Comparison of ENCODE assay signal across 1 mouse cellular context in the genomic region with DNA sequence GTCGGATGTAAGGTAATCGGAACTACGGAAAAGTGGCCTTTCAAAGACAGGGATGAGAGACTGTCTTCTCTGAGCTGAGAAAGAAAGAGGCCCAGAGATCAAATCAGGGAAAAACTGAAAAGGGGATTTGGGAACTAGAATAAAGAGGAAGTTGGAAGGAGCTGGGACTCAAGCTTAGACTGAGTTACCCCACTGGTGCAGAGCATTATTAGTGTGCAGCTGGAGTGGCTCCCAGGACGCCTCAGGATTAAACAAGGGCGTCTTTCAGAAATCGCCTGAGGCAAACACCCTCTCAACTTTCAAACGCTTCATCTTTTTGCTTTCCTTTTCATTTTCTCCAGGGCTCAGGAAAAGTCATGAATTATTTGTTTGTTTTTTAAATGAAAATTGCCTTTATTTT.
A peak's percentile ranks its signal among the peaks of the same experiment; 100 is the strongest.
TF ChIP-seq lines count a peak whose summit lies in the region.

No protein-coding gene starts in this region.

TF ChIP-seq in MEL, 35 proteins besides CTCF, POLR2A, EP300 and RAD21:
- TF ChIP-seq SMC3 (IDR thresholded peaks at IDR 0.05; ENCODE audit: low read depth, low read length), result 0 out of 2 replicates have a peak, but pooled peaks have one; percentile 4
- no peak for TF ChIP-seq GATA1 (IDR thresholded peaks at IDR 0.05; ENCODE audit: low read depth, low read length)
